Mouse (Mus musculus): ENCODE data around the gene Sfta2.

Gene Sfta2

DNA sequence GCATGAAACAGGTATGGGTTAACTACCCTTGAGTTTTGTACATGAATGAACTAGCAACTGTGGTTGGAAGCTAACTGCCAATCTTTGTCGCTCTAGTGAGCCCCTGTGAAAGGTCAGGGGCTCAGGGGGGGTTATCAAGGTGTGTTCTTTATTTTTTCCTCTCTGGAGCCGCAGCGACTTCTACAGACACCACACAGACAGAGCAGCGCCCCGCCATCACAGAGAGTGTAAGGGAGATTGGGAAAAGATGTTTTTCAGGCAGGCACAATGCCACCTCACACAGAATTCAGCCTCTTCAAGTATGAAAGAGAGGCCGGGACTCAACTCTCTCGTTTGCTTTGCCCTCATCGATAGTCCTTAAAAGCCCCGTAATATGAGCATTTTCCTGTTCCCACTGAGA, 9.2 kb upstream of the Sfta2 start:
- no peak for DNase-seq (ENCODE audit: low spot score in 2 of 2)

DNA sequence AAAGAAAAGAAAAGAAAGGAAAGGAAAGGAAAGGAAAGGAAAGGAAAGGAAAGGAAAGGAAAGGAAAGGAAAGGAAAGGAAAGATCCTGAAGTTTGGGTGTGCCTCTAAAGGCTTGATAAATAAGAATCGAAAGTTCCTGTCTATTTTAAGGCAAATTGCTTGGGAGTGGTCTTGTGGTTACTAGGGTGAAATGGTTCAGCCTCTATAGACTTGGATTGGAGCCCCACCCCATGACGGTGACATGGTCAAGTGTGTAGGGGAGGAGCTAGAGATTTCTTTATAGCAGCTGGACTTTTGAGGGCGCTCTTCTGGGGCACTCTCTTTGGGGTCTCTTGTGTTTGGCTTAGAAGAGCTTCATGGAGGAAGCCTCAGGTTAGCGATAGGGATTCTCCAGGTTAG, 7.6 kb upstream of the Sfta2 start:
- DNase-seq (ENCODE audit: low spot score in 2 of 2) = no peak

DNA sequence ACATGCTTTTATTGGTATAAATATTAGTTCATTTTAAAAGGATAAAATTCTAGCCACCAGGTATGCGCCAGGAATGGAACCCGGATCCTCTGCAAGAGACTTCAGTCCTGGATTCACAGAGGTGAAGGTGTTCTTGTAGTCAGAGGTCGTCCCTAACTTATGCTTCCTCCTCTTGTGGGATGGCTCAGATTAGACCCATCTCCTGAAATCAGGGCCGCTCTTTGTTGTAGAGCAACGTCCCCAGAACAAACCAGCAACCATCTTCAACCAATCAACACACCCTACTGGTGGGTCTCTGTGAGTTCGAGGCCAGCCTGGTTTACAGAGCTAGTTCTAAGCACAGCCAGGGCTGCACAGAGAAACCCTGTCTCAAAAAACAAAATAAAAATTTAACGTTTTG, 6.9 kb upstream of the Sfta2 start:
- no peak for DNase-seq (ENCODE audit: low spot score in 2 of 2)

DNA sequence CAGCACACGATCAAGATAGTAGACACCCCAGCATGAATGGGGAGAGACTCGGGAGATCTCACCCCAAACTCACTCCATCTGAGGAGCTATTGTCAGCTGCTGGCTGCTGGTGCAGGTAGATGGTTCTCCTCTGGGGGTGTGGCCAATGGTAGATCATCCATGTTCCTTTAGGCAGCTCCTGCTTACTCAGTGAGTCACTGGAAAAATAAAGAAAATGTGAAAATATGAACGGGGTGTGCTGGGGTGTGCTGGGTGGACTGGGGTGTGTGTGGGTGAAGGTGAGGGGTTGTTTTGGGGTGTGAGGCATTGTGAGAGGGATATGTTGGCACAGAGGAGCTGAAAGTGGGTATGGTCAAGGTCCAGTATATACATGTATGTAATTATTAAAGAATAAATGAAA, 4.0 kb upstream of the Sfta2 start:
- DNase-seq (ENCODE audit: low spot score in 2 of 2) = no peak

DNA sequence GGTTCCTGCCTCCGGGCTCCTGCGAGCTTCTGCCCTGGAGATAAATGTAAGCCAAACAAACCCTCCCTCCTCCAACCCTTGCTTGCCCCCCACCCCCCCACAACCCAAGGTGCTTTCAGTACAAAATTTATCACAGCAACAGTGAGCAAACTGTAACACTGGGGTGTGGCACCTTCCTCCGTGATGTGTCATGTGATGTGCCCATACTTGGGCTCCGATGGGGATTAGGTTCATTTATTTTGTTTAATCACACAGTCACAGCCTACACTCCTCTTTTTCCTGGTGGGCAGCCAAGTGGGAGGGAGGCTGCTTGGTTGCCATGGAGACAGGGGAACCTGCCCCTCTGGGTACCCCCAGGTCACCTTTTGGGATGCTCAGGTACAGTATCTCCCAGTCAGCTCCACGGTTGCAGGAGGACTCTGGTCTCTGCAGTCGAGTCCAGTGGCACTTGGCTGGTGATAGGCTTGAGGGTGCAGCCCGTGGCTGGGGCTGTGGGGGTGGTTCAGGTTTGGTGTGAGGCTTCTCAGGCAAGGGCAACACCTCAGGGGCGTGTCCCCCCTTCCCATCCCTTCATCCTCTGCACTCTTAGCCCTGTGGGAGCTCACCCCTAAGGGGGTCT, 496 bp downstream of the Sfta2 start:
- DNase-seq (ENCODE audit: low spot score in 2 of 2) = no peak

DNA sequence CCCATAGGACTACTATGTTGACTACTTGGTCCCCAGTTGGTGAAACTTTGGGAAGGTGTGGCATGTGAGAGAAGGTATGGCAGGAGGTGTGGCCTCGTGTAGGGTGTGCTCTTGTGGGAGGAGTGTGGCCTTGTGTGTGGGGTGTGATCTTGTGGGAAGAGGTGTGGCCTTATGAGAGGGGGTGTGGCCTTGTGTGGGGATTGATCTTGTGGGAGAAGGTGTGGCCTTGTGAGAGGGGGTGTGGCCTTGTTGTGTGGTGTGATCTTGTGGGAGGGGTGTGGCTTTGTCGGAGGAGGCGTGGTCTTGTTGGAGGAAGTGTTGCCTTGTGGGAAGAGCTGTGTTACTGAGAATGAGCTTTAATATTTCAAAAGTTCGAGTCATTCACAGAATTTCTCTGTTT, 15.8 kb downstream of the Sfta2 start:
- DNase-seq (ENCODE audit: low spot score in 2 of 2) = no peak

DNA sequence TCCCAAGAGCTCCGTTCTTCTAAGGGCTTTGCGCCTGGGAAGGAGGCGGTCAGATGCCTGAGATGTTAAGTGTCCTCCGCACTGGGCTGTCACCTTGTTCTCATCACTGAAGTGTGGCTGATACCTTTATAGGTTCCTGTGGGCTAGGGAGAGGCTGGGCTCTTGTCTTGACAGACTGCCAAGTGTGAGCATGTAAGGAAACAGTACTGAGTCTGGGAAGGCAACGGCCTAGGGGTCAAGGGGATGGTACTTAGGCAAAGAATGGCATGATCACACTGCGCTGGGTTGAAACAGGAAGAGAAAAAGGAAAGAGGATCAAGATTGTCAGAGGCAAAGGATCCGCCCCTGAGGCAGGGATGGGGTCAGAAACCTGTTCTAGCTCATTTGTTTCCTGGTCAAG, 25.2 kb downstream of the Sfta2 start, which contains the start of gene Gm9573:
TSS of gene Gm9573 (minus strand) at position 101 of the 400 bp plus-strand sequence.
- DNase-seq (ENCODE audit: low spot score in 2 of 2) = no peak

DNA sequence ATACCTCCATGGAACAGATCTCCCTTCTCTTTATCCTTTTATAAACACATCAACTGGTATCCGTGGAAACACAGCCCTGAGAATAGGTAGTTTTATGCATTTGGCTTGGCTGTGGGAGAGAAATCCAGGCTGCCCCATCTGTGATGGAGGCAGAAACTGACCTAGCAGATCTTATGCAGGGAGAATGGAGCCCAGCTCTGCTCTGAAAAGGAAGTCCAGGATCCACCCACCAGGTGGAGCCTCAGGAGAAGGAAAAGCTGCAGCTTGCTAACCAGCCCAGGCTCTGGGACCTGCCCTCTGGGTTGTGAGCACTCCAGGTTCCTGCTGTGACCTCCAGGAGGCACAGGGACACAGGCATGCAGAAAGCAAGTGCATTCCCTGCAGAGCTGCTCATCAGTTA, 32.6 kb downstream of the Sfta2 start:
- peak; percentile 49 to 57 for DNase-seq (ENCODE audit: low spot score in 2 of 2)

DNA sequence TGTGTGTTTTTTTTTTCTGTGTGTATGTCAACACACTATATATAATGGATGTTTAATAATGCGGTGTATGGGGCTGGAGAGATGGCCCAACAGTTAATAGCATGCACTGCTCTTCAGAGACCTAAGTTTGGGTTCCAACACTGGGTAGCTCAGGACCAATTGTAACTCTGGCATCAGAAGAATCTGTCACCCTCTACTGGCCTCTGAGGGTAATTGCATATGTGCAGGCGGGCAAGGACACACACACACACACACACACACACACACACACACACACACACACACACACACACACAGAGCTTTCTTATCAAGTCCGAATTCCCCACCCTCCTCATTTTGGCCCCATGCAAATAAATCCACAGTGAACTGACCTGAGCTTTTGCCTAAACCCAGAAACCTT, 33.9 kb downstream of the Sfta2 start:
- no peak for DNase-seq (ENCODE audit: low spot score in 2 of 2)

DNA sequence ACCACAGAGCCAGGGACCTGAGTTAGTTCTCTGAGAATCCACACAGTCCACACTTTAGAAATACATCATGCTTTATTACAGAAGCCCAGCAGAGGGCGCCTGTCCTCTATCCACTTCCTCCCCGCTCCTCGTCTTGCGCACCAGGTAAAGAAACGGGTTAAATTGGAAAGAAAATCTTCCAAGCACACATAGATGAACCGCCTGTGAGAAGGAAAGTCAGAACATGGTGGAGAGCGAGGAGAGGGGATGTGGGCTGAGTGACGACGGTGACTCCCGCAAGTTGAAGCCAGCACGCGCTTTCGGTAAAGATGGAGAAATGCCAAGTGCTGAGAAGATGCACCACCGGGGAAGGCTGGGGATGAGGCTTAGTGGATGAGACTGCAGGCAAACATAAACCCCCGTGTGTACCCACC, 34.4 kb downstream of the Sfta2 start:
- peak; percentile 68 to 76 for DNase-seq (ENCODE audit: low spot score in 2 of 2)

DNA sequence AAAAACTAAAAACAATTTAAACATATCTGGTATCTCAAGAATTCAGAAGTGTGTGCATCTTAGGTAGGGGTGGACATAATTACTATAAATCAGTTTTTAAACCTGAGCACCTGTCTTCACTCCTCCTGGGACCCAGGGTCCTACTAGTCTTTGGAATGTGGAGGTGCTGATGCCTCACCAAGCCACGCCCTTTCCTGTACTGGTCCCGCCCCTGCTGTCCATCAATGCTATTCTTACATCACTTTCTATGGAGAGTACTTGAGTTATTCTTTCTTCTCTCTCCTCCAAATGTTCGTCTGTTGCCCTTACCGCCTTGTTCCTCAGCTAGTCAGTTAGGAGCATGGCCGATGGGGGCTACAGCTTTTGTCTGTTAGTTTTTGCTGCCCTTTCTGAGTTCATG, 35.0 kb downstream of the Sfta2 start:
- peak in 1 of 2 experiments; percentile 50 for DNase-seq (ENCODE audit: low spot score in 2 of 2)

DNA sequence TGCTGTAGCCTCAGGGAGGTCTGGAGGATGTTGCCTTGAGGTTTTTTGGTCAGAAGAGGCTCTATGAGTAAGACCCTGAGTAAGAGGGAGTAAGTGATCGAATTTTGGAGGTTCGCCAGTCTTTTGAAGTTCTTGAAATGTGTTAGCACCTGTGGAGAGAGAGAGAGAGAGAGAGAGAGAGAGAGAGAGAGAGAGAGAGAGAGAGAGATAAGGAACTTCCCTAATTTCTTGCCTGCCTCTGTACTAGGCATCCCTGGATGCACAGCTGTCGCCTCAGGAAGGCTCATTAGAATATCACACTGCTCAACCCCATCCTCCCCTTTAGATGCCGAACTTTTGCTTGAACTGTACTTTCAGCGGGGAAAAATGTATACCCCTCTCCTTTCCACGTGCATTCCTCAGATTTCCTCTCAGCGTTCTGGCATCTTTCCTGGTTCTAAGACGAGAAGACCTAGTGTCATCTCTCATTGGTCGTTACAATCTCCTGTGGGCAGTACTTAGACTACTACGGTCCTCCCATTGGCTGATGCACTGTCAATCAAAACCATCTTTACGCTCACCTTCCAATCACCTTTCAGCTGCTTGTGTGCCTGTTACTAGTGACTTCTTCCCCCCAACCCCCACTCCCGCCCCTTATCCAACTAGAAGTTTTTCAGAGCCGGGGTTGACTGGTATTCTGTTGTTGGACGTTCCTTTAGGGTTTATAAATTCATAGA, 37.3 kb downstream of the Sfta2 start:
- peak; percentile 45 to 49 for DNase-seq (ENCODE audit: low spot score in 2 of 2)

DNA sequence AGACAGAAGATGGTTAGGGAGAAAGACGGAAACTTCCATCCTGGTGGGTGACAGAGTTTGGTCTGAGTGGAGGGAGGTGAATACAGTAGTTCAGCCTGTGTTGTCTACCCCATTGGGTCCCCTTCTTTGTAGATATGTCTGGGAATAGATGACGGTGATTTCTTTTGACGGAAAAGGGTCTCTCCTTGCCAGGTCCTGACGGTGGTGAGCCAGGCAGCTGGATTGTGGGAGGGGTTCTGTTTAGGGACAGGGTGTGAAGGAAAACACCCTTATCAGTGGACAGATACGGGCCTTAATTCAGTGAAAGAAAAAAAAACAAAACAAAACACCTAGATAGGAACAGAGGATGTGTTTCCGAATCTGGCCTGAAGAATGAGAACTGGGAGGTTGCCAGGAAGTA, 38.0 kb downstream of the Sfta2 start:
- no peak for DNase-seq (ENCODE audit: low spot score in 2 of 2)

DNA sequence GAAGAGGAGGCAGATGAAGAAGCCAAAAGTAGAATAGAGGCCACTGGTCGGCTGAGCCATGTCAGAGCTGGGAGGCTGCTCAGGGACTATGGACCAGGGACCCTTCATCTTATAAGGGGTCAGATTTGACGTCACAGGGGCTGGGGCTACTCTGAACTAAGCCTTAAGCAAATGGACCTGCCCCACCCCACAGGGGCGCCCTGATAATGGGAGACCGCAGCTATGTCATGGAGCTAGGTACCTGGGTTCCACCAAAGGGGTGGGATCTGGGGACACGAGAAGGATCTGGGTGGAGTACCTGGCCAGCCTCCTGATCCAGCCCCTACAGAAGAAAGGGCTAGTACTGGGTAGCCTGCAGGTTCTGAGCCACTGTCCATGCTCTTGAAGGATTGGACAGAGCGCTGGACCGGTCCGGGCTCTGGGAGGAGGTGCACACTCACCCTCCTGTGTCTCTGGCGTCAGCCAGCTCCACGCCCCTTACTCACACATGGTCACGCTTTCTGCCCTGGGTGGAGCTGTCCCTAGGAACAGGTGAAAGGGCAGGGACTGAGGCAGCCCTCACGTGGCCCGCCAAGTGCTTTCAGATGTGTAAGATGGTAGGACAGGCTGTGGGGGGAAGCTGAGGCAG, 42.4 kb downstream of the Sfta2 start, which contains the start of gene Mucl3:
TSS of gene Mucl3 (minus strand) at position 87 of the 628 bp plus-strand sequence.
- no peak for DNase-seq (ENCODE audit: low spot score in 2 of 2)

DNA sequence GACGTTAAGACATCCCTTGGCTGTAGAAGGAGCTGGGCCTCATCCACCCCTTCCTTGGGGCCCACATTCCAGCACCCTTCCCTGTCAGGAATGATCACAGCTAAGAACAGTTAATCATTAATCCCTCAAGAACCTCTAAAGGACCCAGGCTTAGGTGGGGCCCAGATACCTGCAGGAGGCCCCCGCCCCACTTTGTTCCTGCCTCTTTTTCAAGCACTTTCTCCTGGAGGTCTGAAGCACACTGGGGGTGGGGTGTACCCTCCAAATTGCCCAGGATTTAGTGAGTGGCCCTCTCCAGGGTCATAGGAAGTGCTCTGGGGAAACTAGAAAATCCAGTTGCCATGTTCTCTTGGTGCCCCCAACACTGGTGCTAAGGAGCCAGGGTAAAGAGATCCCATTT, 48.1 kb downstream of the Sfta2 start:
- DNase-seq (ENCODE audit: low spot score in 2 of 2) = no peak

DNA sequence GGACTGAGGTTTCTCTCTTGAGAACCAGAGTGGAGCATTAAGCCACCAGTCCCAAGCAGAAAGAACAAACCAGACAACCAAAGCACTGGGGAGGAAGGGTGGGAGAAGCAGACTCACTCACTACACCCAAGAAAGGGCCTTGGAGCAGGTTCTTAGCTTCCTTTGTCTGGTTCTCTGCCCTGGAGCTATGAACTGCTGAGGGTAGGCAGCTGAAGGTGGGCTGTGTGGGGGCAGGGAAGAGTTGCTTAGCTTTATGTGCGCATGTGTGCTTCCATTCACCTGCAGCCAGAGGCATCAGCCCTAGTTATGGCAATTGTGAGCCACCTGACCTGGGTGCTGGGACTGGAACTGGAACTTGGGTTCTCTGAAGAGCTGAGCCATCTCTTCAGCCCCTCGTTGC, 51.7 kb downstream of the Sfta2 start:
- DNase-seq (ENCODE audit: low spot score in 2 of 2) = no peak

DNA sequence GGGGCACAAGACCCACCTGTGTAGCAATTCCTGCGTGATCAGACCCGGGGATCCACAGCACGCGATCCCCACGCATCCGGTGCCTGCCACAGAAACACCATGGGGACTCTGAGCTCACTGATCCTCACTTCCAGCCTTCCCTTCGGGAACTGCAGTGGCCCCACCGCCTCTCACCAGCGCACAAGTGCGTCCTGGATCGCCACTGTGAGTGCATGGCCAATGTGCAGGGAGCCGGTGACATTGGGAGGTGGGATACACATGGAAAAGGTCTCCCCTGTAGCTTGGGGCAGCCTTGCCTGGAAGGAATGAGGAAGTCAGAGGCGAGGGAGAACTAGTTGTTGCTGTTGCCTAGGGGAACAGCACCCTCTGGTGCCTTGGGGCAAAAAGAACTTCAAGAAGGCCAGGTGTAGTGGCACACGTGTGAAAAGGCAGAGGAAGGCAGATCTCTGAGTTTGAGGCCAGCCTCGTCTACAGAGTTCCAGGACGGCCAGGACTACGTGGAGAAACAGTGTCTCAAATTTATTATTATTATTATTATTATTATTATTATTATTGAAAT, 64.7 kb downstream of the Sfta2 start:
- no peak for DNase-seq (ENCODE audit: low spot score in 2 of 2)

DNA sequence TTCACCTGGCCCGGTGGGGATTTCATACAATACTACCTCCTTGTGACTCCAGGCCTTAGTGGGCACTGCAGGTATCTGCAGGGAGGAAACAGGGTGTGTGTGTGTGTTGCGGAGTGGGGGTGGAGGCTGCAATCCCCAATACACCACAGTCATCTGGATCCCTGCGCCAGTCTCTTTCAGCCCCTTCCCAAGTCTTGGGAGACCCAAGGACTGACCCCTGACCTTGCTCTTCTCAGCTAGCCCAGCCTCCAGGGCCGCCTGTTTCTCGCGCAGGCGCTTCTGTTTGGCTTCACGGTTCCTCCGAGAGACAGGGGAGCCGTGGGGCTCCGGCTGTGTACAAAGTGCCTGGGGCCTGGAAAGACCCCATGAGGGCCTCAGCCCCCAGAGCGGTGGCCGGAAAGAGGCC, 65.5 kb downstream of the Sfta2 start:
- no peak for DNase-seq (ENCODE audit: low spot score in 2 of 2)

DNA sequence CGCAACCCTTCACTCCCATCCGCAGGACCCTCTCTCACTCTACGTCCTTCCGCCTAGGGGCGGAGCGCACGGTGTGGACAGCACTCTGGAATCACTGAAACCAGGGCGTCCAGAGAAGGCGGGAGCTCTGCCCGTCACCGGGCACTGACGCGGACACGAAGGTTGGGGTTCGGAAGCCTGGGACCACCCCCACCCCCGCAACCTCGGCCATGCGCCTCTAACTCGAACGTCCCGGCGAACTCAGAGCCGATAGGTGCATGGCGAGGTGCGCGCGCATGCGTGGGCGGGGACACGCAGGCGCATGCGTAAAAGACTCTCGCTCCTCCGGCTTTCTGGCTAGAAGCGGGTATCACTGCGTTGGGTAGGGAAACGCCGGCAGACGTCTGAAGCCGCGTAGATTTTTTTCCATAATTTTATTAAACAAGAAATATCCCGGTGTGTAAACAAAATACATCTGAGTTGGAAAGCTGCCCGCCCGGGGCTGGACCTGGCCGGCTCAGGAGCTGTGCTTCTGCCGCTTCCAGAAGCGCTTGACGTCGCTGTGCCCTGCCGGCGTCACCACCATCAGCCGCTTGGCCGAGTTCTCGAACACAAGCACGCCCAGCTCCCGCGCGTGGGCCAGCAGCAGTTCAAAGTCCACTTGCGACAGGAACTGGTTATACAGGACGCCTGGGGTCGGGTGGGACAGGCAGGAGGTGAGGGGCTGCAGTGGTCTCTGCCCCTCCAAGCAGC, 66.2 kb downstream of the Sfta2 start, which contains the start of gene Vars2:
TSS of gene Vars2 (minus strand) at position 259 of the 732 bp plus-strand sequence.
- DNase-seq (ENCODE audit: low spot score in 2 of 2) = peak; percentile 94 to 97

DNA sequence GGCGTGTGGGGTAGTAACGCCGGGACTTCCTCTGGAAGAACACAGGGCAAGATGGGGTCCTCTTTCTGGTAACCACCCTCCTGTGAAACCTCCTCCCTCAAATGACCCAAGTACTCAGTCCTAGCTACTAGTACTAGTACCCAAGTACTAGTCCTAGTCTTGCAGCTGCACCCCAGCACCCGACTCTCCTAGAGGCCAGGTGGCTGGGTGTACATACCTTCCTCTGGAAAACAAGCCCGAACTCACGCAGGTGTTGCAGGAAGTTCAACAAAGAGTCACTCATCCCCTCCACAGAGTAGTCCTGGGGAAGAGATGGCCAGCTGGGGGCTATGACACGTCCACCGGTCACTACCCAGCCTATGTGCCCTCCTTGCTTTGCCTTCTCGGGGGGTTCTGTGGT, 68.4 kb downstream of the Sfta2 start:
- no peak for DNase-seq (ENCODE audit: low spot score in 2 of 2)

DNA sequence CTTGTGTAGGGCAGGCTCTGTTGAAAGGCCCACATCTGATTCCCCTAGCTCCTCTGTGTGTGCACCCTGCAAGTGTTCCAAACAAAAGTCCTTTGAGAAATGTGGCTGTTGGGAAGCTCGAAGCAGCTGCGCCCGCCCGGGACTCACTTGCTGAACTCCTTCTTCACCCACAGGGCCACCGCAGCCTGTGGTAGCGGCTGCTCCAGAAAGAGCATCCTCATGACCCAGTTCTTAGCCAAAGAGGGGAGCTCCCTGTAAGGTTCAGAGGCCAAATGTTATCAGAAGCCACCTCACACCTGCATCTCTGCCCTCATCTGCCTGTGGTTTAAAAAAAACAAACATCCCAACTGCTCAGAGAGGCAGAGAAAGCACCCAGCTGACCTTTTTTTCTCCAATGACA, 70.5 kb downstream of the Sfta2 start:
- no peak for DNase-seq (ENCODE audit: low spot score in 2 of 2)

DNA sequence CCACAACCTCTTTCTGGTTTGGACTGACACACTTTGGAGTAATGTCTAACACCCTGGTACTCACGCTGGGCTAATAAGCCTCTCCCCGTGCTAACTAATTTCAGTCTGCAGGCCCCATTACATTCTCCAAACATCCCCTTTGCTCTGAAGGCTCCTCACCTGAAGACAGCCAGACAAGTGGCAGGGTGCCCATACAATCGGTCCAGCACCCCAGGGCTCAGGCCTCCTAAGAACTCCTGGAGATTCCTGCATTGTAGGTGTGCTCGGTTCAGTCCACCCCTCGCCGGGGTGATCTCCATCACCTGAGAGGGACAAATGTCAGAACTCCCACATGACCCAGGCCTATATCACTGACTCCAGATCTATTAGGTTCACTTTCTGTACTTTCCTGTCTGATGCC, 71.2 kb downstream of the Sfta2 start:
- DNase-seq (ENCODE audit: low spot score in 2 of 2) = no peak
